Mouse (Mus musculus) kidney, embryonic 14.5 days (tissue): ENCODE measurements around the gene Pla2g12a. TPM values are rescaled to one million over a fixed set of nuclear protein-coding genes. Genes with fewer than 3 reads are reported as not detected.
A peak's percentile ranks its signal among the peaks of the same experiment; 100 is the strongest.

ENCODE experiments used
- ATAC-seq: fragments of 200-750 bp; cut with Nextera tagmentation; 2 replicates; pipeline ENCODE4 v1.8.0; 2017; ENCODE audit warnings: moderate number of reproducible peaks, mild to moderate bottlenecking, moderate TSS enrichment, moderate library complexity; ENCODE audit not compliant: low FRiP score, low TSS enrichment
- H3K27ac ChIP-seq: fragments of 300-500 bp; sonication (generic); 2 replicates; pipeline ENCODE4 v1.5.1; 2014; ENCODE audit warnings: low read depth, mild to moderate bottlenecking, low read length, moderate library complexity, mixed read lengths
- H3K27me3 ChIP-seq: fragments of 300-500 bp; sonication (generic); 2 replicates; pipeline ENCODE4 v1.6.1; 2014; ENCODE audit warnings: mild to moderate bottlenecking, low read length; ENCODE audit not compliant: control insufficient read depth, insufficient read depth
- H3K36me3 ChIP-seq: fragments of 300-500 bp; sonication (generic); 2 replicates; pipeline ENCODE4 v1.6.1; 2014; ENCODE audit warnings: low read length, mixed read lengths; ENCODE audit not compliant: control insufficient read depth, insufficient read depth
- H3K4me1 ChIP-seq: fragments of 300-500 bp; sonication (generic); 2 replicates; pipeline ENCODE4 v1.6.1; 2014; ENCODE audit warnings: low read length, mixed read lengths; ENCODE audit not compliant: control insufficient read depth, insufficient read depth
- H3K4me2 ChIP-seq: fragments of 300-500 bp; sonication (generic); replicated peaks from 2 replicates; pipeline ENCODE4 v1.6.1; 2014; ENCODE audit warnings: low read depth, mild to moderate bottlenecking, low read length
- H3K4me3 ChIP-seq: fragments of 300-500 bp; sonication (generic); 2 replicates; pipeline ENCODE4 v1.5.1; 2014; ENCODE audit warnings: mild to moderate bottlenecking, low read length
- H3K9ac ChIP-seq: fragments of 300-500 bp; sonication (generic); 2 replicates; pipeline ENCODE4 v1.6.1; 2014; ENCODE audit warnings: low read depth, mild to moderate bottlenecking, low read length, moderate library complexity
- H3K9me3 ChIP-seq: fragments of 300-500 bp; sonication (generic); 2 replicates; pipeline ENCODE4 v1.6.1; 2016; ENCODE audit warnings: low read length; ENCODE audit not compliant: control insufficient read depth
- WGBS: fragments of 180-500 bp; shearing (Covaris S2); extraction: QIAGEN DNeasy Blood & Tissue Kit; methylation state at CpG from one replicate; pipeline ENCODE4 v1.1.7; 2014; 5-methylcytosine and 5-hydroxymethylcytosine counted together
- polyA plus RNA-seq: library from polyadenylated mRNA; unstranded; fragments of >200 nt; fragmentation: Nextera tagmentation; extraction: Ambion mirVana; gene quantifications from 2 replicates; pipeline ENCODE4 v1.2.1, GENCODE M21; 2014

The Pla2g12a gene
- polyA plus RNA-seq, 1 experiment from 2014 or later: 48.1 TPM

- Histone ChIP-seq H3K4me2 (no peak overlapping the region), H3K4me1 (no peaks in the 10 kb centered on the region), H3K27me3 (no peaks in the 10 kb centered on the region), H3K9me3 (no peaks in the 10 kb centered on the region), H3K27ac (no peak overlapping the region), H3K36me3 (no peaks in the 10 kb centered on the region), H3K4me3 (no peak overlapping the region), H3K9ac (no peak overlapping the region)
- no peak for ATAC-seq
- WGBS: 82% methylated on average over 7 of the region's 7 CpGs
Measured at GRCm38 (mm10) chr3:129846846-129847245, 31.6 kb upstream of the Pla2g12a start.

- Histone ChIP-seq H3K9ac (no peak overlapping the region), H3K27ac (no peak overlapping the region), H3K36me3 (no peaks in the 10 kb centered on the region), H3K4me1 (no peaks in the 10 kb centered on the region), H3K27me3 (no peaks in the 10 kb centered on the region), H3K4me2 (no peak overlapping the region), H3K9me3 (peaks cover 7% of the 10 kb centered on the region; the same call in 1 of the 2 replicates), H3K4me3 (no peak overlapping the region)
- 69% methylated on average over 2 of the region's 2 CpGs for WGBS
- ATAC-seq: no peak
Measured at GRCm38 (mm10) chr3:129862592-129862991, 15.8 kb upstream of the Pla2g12a start.

GRCm38 (mm10) chr3:129863698-129864097, 14.7 kb upstream of the Pla2g12a start:
- 54% methylated on average over 14 of the region's 14 CpGs for WGBS
- Histone ChIP-seq H3K4me2 (no peak overlapping the region), H3K4me1 (no peaks in the 10 kb centered on the region), H3K4me3 (no peak overlapping the region), H3K9ac (no peak overlapping the region), H3K36me3 (no peaks in the 10 kb centered on the region), H3K27ac (no peak overlapping the region), H3K27me3 (no peaks in the 10 kb centered on the region), H3K9me3 (peaks cover 4% of the 10 kb centered on the region; the same call in 1 of the 2 replicates)
- ATAC-seq: no peak

- H3K4me3 ChIP-seq: no peak overlapping the region
- H3K27ac ChIP-seq: no peak overlapping the region
- no peak for ATAC-seq
- no peaks in the 10 kb centered on the region for H3K9me3 ChIP-seq
- H3K9ac ChIP-seq: no peak overlapping the region
- 0 out of 2 replicates have a peak, but pooled peaks cover 5% of the 10 kb centered on the region for H3K4me1 ChIP-seq
- no peaks in the 10 kb centered on the region for H3K36me3 ChIP-seq
- WGBS: 72% methylated on average over 10 of the region's 10 CpGs
- no peak overlapping the region for H3K4me2 ChIP-seq
- H3K27me3 ChIP-seq: no peaks in the 10 kb centered on the region
Measured at GRCm38 (mm10) chr3:129877327-129877726, 1.1 kb upstream of the Pla2g12a start.

GRCm38 (mm10) chr3:129879131-129879757, 838 bp downstream of the Pla2g12a start:
- Histone ChIP-seq H3K4me1 (0 out of 2 replicates have a peak, but pooled peaks cover 5% of the 10 kb centered on the region), H3K9me3 (no peaks in the 10 kb centered on the region), H3K36me3 (no peaks in the 10 kb centered on the region), H3K27me3 (no peaks in the 10 kb centered on the region), H3K9ac (peak overlapping the region; percentile 77), H3K4me2 (peak overlapping the region; percentile 79), H3K27ac (peak overlapping the region; percentile 69; the same call in 1 of the 2 replicates), H3K4me3 (peak overlapping the region; percentile 70)
- ATAC-seq: peak; percentile 73
- WGBS: under 1% methylated on average over 25 of the region's 25 CpGs

- peak overlapping the region; percentile 79 for H3K4me2 ChIP-seq
- no peaks in the 10 kb centered on the region for H3K36me3 ChIP-seq
- no peaks in the 10 kb centered on the region for H3K27me3 ChIP-seq
- 70% methylated on average over 2 of the region's 2 CpGs for WGBS
- H3K27ac ChIP-seq: no peak overlapping the region
- no peak overlapping the region for H3K9ac ChIP-seq
- no peak overlapping the region for H3K4me3 ChIP-seq
- no peaks in the 10 kb centered on the region for H3K9me3 ChIP-seq
- 0 out of 2 replicates have a peak, but pooled peaks cover 5% of the 10 kb centered on the region for H3K4me1 ChIP-seq
- no peak for ATAC-seq
Measured at GRCm38 (mm10) chr3:129879913-129880312, 1.5 kb downstream of the Pla2g12a start.

- Histone ChIP-seq H3K27ac (no peak overlapping the region), H3K9ac (no peak overlapping the region), H3K4me2 (no peak overlapping the region), H3K27me3 (no peaks in the 10 kb centered on the region), H3K9me3 (no peaks in the 10 kb centered on the region), H3K36me3 (no peaks in the 10 kb centered on the region), H3K4me3 (no peak overlapping the region), H3K4me1 (0 out of 2 replicates have a peak, but pooled peaks cover 5% of the 10 kb centered on the region)
- WGBS: 70% methylated on average over 8 of the region's 8 CpGs
- ATAC-seq: no peak
Measured at GRCm38 (mm10) chr3:129880925-129881593, 2.7 kb downstream of the Pla2g12a start.

GRCm38 (mm10) chr3:129885577-129885976, 7.2 kb downstream of the Pla2g12a start:
- Histone ChIP-seq H3K4me1 (no peaks in the 10 kb centered on the region), H3K27me3 (no peaks in the 10 kb centered on the region), H3K9me3 (no peaks in the 10 kb centered on the region), H3K9ac (no peak overlapping the region), H3K4me3 (no peak overlapping the region), H3K4me2 (no peak overlapping the region), H3K36me3 (peaks cover 6% of the 10 kb centered on the region; the same call in 1 of the 2 replicates), H3K27ac (no peak overlapping the region)
- 86% methylated on average over 9 of the region's 9 CpGs for WGBS
- ATAC-seq: no peak

- WGBS: 66% methylated on average over 5 of the region's 5 CpGs
Measured at GRCm38 (mm10) chr3:129886430-129886829, 8.0 kb downstream of the Pla2g12a start.

More at GRCm38 (mm10) chr3:129886430-129886829, 8.0 kb downstream of the Pla2g12a start:
- Histone ChIP-seq H3K36me3 (peaks cover 13% of the 10 kb centered on the region; the same call in 1 of the 2 replicates), H3K27ac (no peak overlapping the region), H3K4me3 (no peak overlapping the region), H3K9me3 (no peaks in the 10 kb centered on the region), H3K27me3 (no peaks in the 10 kb centered on the region), H3K9ac (no peak overlapping the region), H3K4me1 (no peaks in the 10 kb centered on the region), H3K4me2 (no peak overlapping the region)
- no peak for ATAC-seq
